Mouse (Mus musculus): ENCODE results near the gene Ap5b1. TPM values are rescaled to one million over a fixed set of nuclear protein-coding genes. Genes with fewer than 3 reads are reported as not detected.

Ap5b1 gene
- polyA plus RNA-seq, 1 experiment: 23.7 TPM

- TF ChIP-seq FLI1 (IDR thresholded peaks at IDR 0.05; ENCODE audit: low read length) (no peak), GATA1 (IDR thresholded peaks at IDR 0.05; ENCODE audit: borderline replicate concordance, low read length) (no peak)
- H3K9me3 ChIP-seq: 0 out of 2 replicates have a peak, but pooled peaks cover 3% of the 10 kb centered on the region
- H3K4me3 ChIP-seq (replicated peaks): no peak overlapping the region
- H3K27me3 ChIP-seq (replicated peaks): peaks cover 99% of the 10 kb centered on the region
- H3K36me3 ChIP-seq (replicated peaks; ENCODE audit: low read length): no peaks in the 10 kb centered on the region
- peaks cover 51% of the 10 kb centered on the region for H3K4me1 ChIP-seq
Measured at GRCm38 (mm10) chr19:5561886-5562285, 5.9 kb upstream of the Ap5b1 start.

DNA sequence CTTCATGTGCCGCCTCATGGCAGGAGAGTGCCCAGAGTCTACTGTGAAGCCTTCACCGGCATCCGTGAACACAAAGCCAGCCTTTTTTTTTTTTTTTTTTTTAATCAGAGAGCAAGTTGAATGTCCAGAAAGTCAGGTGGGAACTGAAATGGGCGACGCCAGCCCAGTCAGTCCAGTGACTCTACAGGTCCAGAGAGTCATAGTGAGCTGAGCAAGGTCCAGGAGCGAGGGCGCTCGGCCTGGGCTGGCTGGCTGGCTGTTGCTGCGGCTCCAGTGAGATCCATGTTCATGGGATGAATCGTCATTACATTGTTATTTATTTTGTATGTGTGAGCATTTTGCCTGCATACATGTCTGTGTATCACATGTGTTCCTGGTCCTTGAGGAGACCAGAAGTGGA, 5.0 kb upstream of the Ap5b1 start:
- H3K4me3 ChIP-seq (replicated peaks): no peak overlapping the region
- no peak for TF ChIP-seq FLI1 (IDR thresholded peaks at IDR 0.05; ENCODE audit: low read length)
- TF ChIP-seq GATA1 (IDR thresholded peaks at IDR 0.05; ENCODE audit: borderline replicate concordance, low read length): no peak
- peaks cover 48% of the 10 kb centered on the region for H3K4me1 ChIP-seq
- H3K36me3 ChIP-seq (replicated peaks; ENCODE audit: low read length): no peaks in the 10 kb centered on the region
- peaks cover 91% of the 10 kb centered on the region for H3K27me3 ChIP-seq (replicated peaks)
- H3K9me3 ChIP-seq: 0 out of 2 replicates have a peak, but pooled peaks cover 3% of the 10 kb centered on the region

GRCm38 (mm10) chr19:5566316-5566715, 1.5 kb upstream of the Ap5b1 start:
- Histone ChIP-seq H3K36me3 (replicated peaks; ENCODE audit: low read length) (peaks cover 25% of the 10 kb centered on the region), H3K4me3 (replicated peaks) (no peak overlapping the region), H3K9me3 (0 out of 2 replicates have a peak, but pooled peaks cover 3% of the 10 kb centered on the region), H3K4me1 (peaks cover 54% of the 10 kb centered on the region), H3K27me3 (replicated peaks) (peaks cover 56% of the 10 kb centered on the region)
- TF ChIP-seq FLI1 (IDR thresholded peaks at IDR 0.05; ENCODE audit: low read length) (no peak), GATA1 (IDR thresholded peaks at IDR 0.05; ENCODE audit: borderline replicate concordance, low read length) (no peak)

DNA sequence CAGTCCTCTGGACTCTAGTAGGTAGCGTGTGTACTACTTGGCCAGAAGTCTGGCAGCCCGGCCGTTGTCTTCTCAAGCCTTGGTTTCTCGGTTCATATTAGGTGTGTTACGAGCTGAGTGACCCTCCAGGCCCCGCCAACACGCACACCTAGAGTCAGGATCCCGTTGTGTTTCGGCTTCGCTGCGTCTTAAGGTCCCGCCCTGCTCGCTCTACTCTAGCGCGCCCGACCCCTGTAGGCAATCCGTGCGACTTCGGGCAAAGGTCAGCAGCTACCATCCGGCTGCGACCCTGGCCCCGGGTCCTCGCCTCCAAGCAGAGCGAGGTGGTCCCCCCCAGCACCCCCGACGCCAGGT, 668 bp upstream of the Ap5b1 start:
- Histone ChIP-seq H3K4me1 (peaks cover 61% of the 10 kb centered on the region), H3K36me3 (replicated peaks; ENCODE audit: low read length) (peaks cover 26% of the 10 kb centered on the region), H3K4me3 (replicated peaks) (peak overlapping the region; percentile 97), H3K9me3 (0 out of 2 replicates have a peak, but pooled peaks cover 3% of the 10 kb centered on the region), H3K27me3 (replicated peaks) (peaks cover 47% of the 10 kb centered on the region)
- TF ChIP-seq FLI1 (IDR thresholded peaks at IDR 0.05; ENCODE audit: low read length) (no peak), GATA1 (IDR thresholded peaks at IDR 0.05; ENCODE audit: borderline replicate concordance, low read length) (no peak)

DNA sequence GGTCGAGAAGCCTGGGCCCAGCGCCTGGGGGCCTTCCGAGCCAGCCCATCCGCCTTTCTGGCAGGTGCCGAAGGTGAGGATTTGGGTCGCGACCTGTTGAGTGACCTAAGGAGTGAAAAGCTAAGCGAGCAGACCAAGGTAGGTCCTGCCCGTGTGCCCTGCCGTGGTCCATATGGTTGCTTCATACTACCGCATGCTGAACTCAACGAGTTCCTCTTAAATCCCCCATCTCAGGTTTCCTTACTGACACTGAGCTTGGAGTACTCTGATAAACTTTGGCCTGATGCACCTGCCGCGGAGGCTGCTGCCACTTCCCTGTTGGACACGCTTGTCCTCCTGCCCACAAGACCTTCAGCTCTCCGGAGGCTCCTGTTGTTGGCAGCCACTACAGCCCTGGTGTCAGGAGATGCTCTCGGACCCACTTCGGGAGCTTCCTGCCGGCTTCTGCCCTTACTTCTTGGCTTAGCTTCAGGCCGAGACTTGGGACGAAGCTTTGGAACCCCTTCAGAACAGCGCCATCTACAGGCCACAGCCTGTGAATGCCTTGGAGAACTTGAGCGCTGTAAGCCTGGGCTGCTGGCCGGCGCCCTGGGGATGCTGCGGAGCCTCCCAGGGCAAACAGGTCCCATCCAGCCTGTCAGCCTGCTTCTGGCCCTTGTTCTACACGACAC, 780 bp downstream of the Ap5b1 start:
- Histone ChIP-seq H3K4me3 (replicated peaks) (peak overlapping the region; percentile 97), H3K4me1 (peaks cover 75% of the 10 kb centered on the region), H3K36me3 (replicated peaks; ENCODE audit: low read length) (peaks cover 34% of the 10 kb centered on the region), H3K27me3 (replicated peaks) (peaks cover 33% of the 10 kb centered on the region), H3K9me3 (0 out of 2 replicates have a peak, but pooled peaks cover 3% of the 10 kb centered on the region)
- TF ChIP-seq FLI1 (IDR thresholded peaks at IDR 0.05; ENCODE audit: low read length): no peak
- TF ChIP-seq GATA1 (IDR thresholded peaks at IDR 0.05; ENCODE audit: borderline replicate concordance, low read length): no peak

DNA sequence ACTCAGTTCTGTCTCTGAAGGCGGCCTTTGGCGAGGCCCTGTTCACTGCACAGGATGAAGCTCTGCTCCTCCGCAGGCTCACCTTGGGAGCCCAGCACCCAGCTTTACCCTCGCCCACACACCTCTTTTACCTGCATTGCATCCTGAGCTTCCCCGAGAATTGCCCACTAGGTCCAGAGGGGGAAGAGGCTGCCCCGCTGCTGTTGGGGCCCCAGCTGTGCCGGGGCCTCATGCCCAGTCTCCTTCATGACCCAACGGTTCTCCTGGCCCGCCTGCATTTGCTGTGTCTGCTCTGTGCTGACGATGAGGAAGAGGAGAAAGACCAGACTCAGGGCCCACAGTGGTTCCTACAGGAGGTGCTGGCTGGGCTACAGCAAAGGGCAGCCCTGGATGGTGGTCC, 1.7 kb downstream of the Ap5b1 start:
- peaks cover 72% of the 10 kb centered on the region for H3K4me1 ChIP-seq
- peak overlapping the region; percentile 97 for H3K4me3 ChIP-seq (replicated peaks)
- 0 out of 2 replicates have a peak, but pooled peaks cover 3% of the 10 kb centered on the region for H3K9me3 ChIP-seq
- H3K36me3 ChIP-seq (replicated peaks; ENCODE audit: low read length): peaks cover 34% of the 10 kb centered on the region
- TF ChIP-seq FLI1 (IDR thresholded peaks at IDR 0.05; ENCODE audit: low read length) (no peak), GATA1 (IDR thresholded peaks at IDR 0.05; ENCODE audit: borderline replicate concordance, low read length) (no peak)
- H3K27me3 ChIP-seq (replicated peaks): peaks cover 24% of the 10 kb centered on the region

GRCm38 (mm10) chr19:5570353-5571246, 2.8 kb downstream of the Ap5b1 start:
- TF ChIP-seq FLI1 (IDR thresholded peaks at IDR 0.05; ENCODE audit: low read length) (no peak), GATA1 (IDR thresholded peaks at IDR 0.05; ENCODE audit: borderline replicate concordance, low read length) (no peak)
- peaks cover 13% of the 10 kb centered on the region for H3K27me3 ChIP-seq (replicated peaks)
- H3K36me3 ChIP-seq (replicated peaks; ENCODE audit: low read length): peaks cover 34% of the 10 kb centered on the region
- H3K4me3 ChIP-seq (replicated peaks): peak overlapping the region; percentile 80
- H3K9me3 ChIP-seq: no peaks in the 10 kb centered on the region
- peaks cover 71% of the 10 kb centered on the region for H3K4me1 ChIP-seq

- H3K4me3 ChIP-seq (replicated peaks): peak overlapping the region; percentile 74
- TF ChIP-seq FLI1 (IDR thresholded peaks at IDR 0.05; ENCODE audit: low read length) (peak; percentile 42; the same call in 1 of the 2 replicates), GATA1 (IDR thresholded peaks at IDR 0.05; ENCODE audit: borderline replicate concordance, low read length) (no peak)
- peaks cover 2% of the 10 kb centered on the region for H3K27me3 ChIP-seq (replicated peaks)
- no peaks in the 10 kb centered on the region for H3K9me3 ChIP-seq
- peaks cover 67% of the 10 kb centered on the region for H3K4me1 ChIP-seq
- H3K36me3 ChIP-seq (replicated peaks; ENCODE audit: low read length): peaks cover 34% of the 10 kb centered on the region
Measured at GRCm38 (mm10) chr19:5571831-5572230, 4.0 kb downstream of the Ap5b1 start.

DNA sequence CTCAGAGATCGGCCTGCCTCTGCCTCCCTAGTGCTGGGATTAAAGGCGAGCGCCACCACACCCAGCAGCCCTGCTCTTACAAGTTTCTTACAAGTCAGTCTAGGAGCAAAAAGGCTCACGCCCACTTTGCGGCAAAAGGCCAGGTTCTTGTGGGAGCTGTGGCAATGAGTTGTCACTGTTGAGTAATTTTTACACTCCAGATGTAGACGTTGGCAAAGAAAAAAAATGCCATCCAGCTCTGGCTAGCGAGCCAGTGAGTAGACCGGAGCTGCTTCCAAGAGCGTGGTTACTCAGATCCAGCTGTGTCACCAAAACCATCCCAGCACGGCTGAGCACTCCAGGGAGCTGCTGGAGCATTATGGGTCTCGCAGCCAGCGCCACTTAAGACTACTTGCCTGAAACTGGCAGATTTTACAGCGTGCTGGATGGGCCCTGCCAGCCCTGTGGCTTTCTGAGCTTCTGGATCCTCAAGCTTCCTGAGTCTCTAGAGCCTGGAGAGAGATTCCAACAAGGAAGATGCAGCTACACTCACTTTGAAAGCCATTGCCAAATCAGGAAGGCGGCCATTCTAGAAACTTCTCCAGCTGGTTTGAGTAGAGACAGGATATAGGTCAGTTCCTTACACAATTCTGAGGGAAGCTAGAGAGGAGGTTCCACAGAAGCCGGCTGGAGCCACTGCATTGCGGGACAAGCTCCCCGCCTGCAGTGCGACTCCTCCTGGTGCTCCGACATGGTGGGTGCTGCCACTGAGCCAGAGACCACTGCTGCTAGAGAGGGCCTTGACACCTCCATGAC, 4.7 kb downstream of the Ap5b1 start:
- TF ChIP-seq GATA1 (IDR thresholded peaks at IDR 0.05; ENCODE audit: borderline replicate concordance, low read length) (no peak), FLI1 (IDR thresholded peaks at IDR 0.05; ENCODE audit: low read length) (no peak)
- Histone ChIP-seq H3K4me1 (peaks cover 61% of the 10 kb centered on the region), H3K4me3 (replicated peaks) (peak overlapping the region; percentile 74), H3K27me3 (replicated peaks) (no peaks in the 10 kb centered on the region), H3K9me3 (no peaks in the 10 kb centered on the region), H3K36me3 (replicated peaks; ENCODE audit: low read length) (peaks cover 34% of the 10 kb centered on the region)
